Mouse (Mus musculus): ENCODE measurements around the gene Terf2ip. TPM values are rescaled to one million over a fixed set of nuclear protein-coding genes. Genes with fewer than 3 reads are reported as not detected.

Terf2ip gene
- total and polyA plus RNA-seq, 3 experiments = 5.3 to 10.8 (median 10.7) TPM

GRCm38 (mm10) chr8:112054456-112054855, 43.3 kb downstream of the Terf2ip start:
- no peaks in the 10 kb centered on the region for H3K36me3 ChIP-seq (ENCODE audit: control insufficient read depth, insufficient read depth, low read length)
- H3K27ac ChIP-seq = no peak overlapping the region
- DNase-seq = no peak
- no peaks in the 10 kb centered on the region for H3K4me1 ChIP-seq (ENCODE audit: control insufficient read depth, insufficient read depth, low read length)
- no peaks in the 10 kb centered on the region for H3K79me2 ChIP-seq (replicated peaks; ENCODE audit: control insufficient read depth, insufficient read depth, low read length)
- no peak overlapping the region for H3K4me3 ChIP-seq
- TF ChIP-seq CTCF (IDR thresholded peaks at IDR 0.05) = no peak
- TF ChIP-seq POLR2A (IDR thresholded peaks at IDR 0.05; ENCODE audit: insufficient read depth, low read depth, low read length) = no peak
- TF ChIP-seq EP300 (IDR thresholded peaks at IDR 0.05; ENCODE audit: insufficient read depth, low read depth, low read length) = no peak
- no peak overlapping the region for H3K9ac ChIP-seq (ENCODE audit: low read depth, low read length)
- H3K27me3 ChIP-seq (ENCODE audit: control insufficient read depth, insufficient read depth, low read length) = peaks cover 3% of the 10 kb centered on the region; the same call in 1 of the 2 replicates
- intact Hi-C loops (cut with DNase I) = no loop called here

DNA sequence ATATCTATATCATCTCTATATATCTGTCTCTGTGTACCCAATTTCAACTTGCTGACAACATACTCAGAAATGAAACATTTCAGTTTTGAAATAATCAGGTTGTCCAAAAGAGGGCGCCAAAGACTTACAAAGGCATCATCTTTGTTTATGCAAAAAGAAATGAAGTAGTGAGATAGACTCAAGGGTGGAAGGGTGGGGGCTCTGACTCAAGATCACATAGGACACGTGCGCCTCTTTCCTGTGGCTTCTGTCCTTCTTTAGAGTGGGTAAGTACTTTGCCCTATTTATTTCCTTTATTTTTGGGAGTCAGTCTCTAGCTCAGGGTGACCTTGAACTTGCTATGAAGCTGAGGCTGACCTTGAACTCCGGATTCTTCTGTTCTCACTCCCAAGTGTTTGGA, 50.2 kb downstream of the Terf2ip start:
- Histone ChIP-seq H3K27me3 (ENCODE audit: control insufficient read depth, insufficient read depth, low read length) (0 out of 2 replicates have a peak, but pooled peaks cover 1% of the 10 kb centered on the region), H3K36me3 (ENCODE audit: control insufficient read depth, insufficient read depth, low read length) (no peaks in the 10 kb centered on the region), H3K9ac (ENCODE audit: low read depth, low read length) (no peak overlapping the region), H3K79me2 (replicated peaks; ENCODE audit: control insufficient read depth, insufficient read depth, low read length) (no peaks in the 10 kb centered on the region), H3K27ac (no peak overlapping the region), H3K4me1 (ENCODE audit: control insufficient read depth, insufficient read depth, low read length) (no peaks in the 10 kb centered on the region), H3K4me3 (no peak overlapping the region)
- DNase-seq = no peak
- 23% methylated on average over 4 of the region's 4 CpGs for WGBS
- TF ChIP-seq CTCF (IDR thresholded peaks at IDR 0.05) (peak; percentile 80), POLR2A (IDR thresholded peaks at IDR 0.05; ENCODE audit: insufficient read depth, low read depth, low read length) (no peak), EP300 (IDR thresholded peaks at IDR 0.05; ENCODE audit: insufficient read depth, low read depth, low read length) (no peak)
- intact Hi-C loops (cut with DNase I) = loop anchor here (5.0 kb wide), 1 partner anchor 1571 kb away; no protein-coding TSS in a partner anchor

Other genes with a start within 250 kb of the Terf2ip start
- gene Cfdp1, start 157.1 kb upstream of the Terf2ip start, total RNA-seq (2021) = 10 to 100 TPM; 32.7 to 34.4 TPM
- gene Cfdp1, start 157.1 kb upstream of the Terf2ip start, polyA plus RNA-seq (2012; rRNA removed) = 5.6 and 11.6 TPM in 2 replicates
- gene Tmem170, start 134.6 kb upstream of the Terf2ip start, total RNA-seq (2021) = 1 to 10 TPM; 2.7 to 2.9 TPM
- 2.1 and 2.9 TPM in 2 replicates for gene Tmem170, start 134.6 kb upstream of the Terf2ip start, polyA plus RNA-seq (2012; rRNA removed)
- not detected for gene Chst5, start 101.0 kb upstream of the Terf2ip start, total RNA-seq (2021)
- gene Chst5, start 101.0 kb upstream of the Terf2ip start, polyA plus RNA-seq (2012; rRNA removed) = not detected in 2 replicates
- 1 to 10 TPM; 2.1 to 2.6 TPM for gene Tmem231, start 77.5 kb upstream of the Terf2ip start, total RNA-seq (2021)
- 2.1 and 3.0 TPM in 2 replicates for gene Tmem231, start 77.5 kb upstream of the Terf2ip start, polyA plus RNA-seq (2012; rRNA removed)
- 100 to 1,000 TPM; 129 to 131 TPM for gene Gabarapl2, start 70.7 kb upstream of the Terf2ip start, total RNA-seq (2021)
- 52.2 and 94.2 TPM in 2 replicates for gene Gabarapl2, start 70.7 kb upstream of the Terf2ip start, polyA plus RNA-seq (2012; rRNA removed)
- gene Adat1, start 19.1 kb upstream of the Terf2ip start, total RNA-seq (2021) = 1 to 10 TPM; 1.8 to 2.0 TPM
- 1.8 and 3.2 TPM in 2 replicates for gene Adat1, start 19.1 kb upstream of the Terf2ip start, polyA plus RNA-seq (2012; rRNA removed)
- 100 to 1,000 TPM; 100 to 111 TPM for gene Kars, start 75 bp upstream of the Terf2ip start, total RNA-seq (2021)
- gene Kars, start 75 bp upstream of the Terf2ip start, polyA plus RNA-seq (2012; rRNA removed) = 46.0 and 67.2 TPM in 2 replicates
- not detected for gene Gm6793, start 3.6 kb downstream of the Terf2ip start, total RNA-seq (2021)
- not detected in 2 replicates for gene Gm6793, start 3.6 kb downstream of the Terf2ip start, polyA plus RNA-seq (2012; rRNA removed)

All from heart, adult 2 months (tissue).